Mouse (Mus musculus) CH12.LX (cell line): ENCODE results near the gene Plxdc1.

Experiments
- CTCF ChIP-seq, 2 experiments: IDR thresholded peaks in 1 of 2; conservative IDR thresholded peaks in 1 of 2; 2 replicates each; pipeline ENCODE4 v1.5.1; 2011 to 2012; ENCODE audit warnings: low read depth in 2 of 2, low read length in 2 of 2, improper control_type of control experiment in 1 of 2, inconsistent platforms in 1 of 2, mild to moderate bottlenecking in 1 of 2, moderate library complexity in 1 of 2
- EP300 ChIP-seq: IDR thresholded peaks from 2 replicates; pipeline ENCODE4 v1.6.1; 2011; ENCODE audit warnings: low read length, improper control_type of control experiment
- ETS1 ChIP-seq: conservative IDR thresholded peaks from 2 replicates; pipeline ENCODE4 v1.6.1; 2012; ENCODE audit warnings: low read depth, mild to moderate bottlenecking, inconsistent platforms, low read length, improper control_type of control experiment, moderate library complexity
- MAFK ChIP-seq: IDR thresholded peaks from 2 replicates; pipeline ENCODE4 v1.6.1; 2011; ENCODE audit warnings: low read length, improper control_type of control experiment; ENCODE audit not compliant: insufficient replicate concordance
- MXI1 ChIP-seq: IDR thresholded peaks from 2 replicates; pipeline ENCODE4 v1.6.1; 2011; ENCODE audit warnings: mild to moderate bottlenecking, low read depth, low read length, improper control_type of control experiment
- NELFE ChIP-seq: IDR thresholded peaks from 2 replicates; pipeline ENCODE4 v1.6.1; 2011; ENCODE audit warnings: low read depth, low read length, improper control_type of control experiment
- POLR2A ChIP-seq: IDR thresholded peaks from 2 replicates; pipeline ENCODE4 v1.6.1; 2011; ENCODE audit warnings: low read depth, mild to moderate bottlenecking, improper control_type of control experiment, low read length
- RCOR1 ChIP-seq: conservative IDR thresholded peaks from 2 replicates; pipeline ENCODE4 v1.6.1; 2012; ENCODE audit warnings: low read depth, mild to moderate bottlenecking, inconsistent platforms, low read length, improper control_type of control experiment
- SIN3A ChIP-seq: IDR thresholded peaks from 2 replicates; pipeline ENCODE4 v1.6.1; 2012; ENCODE audit warnings: low read length, improper control_type of control experiment, inconsistent platforms
- USF2 ChIP-seq: conservative IDR thresholded peaks from 2 replicates; pipeline ENCODE4 v1.6.1; 2011; ENCODE audit warnings: low read depth, low read length, improper control_type of control experiment

- TF ChIP-seq SIN3A (no peak), MAFK (no peak), EP300 (no peak), RCOR1 (no peak), NELFE (no peak), MXI1 (no peak), ETS1 (no peak), USF2 (no peak), POLR2A (no peak), CTCF (conservative IDR thresholded peaks at IDR 0.05 in 1 of 2, IDR thresholded peaks at IDR 0.05 in 1 of 2; ENCODE audit: low read depth in 2 of 2, low read length in 2 of 2) (no peak)
Observed at GRCm38 (mm10) chr11:97953179-97953938, 32.9 kb downstream of the Plxdc1 start.
